Mouse (Mus musculus) neutrophil, adult 5-6 weeks (primary cell): ENCODE data around the gene Enam. TPM values are rescaled to one million over a fixed set of nuclear protein-coding genes. Genes with fewer than 3 reads are reported as not detected.
"Not testable (repeated sequence)": the region's sequence is repeated elsewhere in the genome, so short reads cannot be mapped to it uniquely, and the experiment has no call there.

Experiments
- ATAC-seq: fragments of 151-379, 151-347 bp; 2 replicates; pipeline ENCODE4 v1.8.0; 2017; ENCODE audit warnings: mild to moderate bottlenecking, moderate TSS enrichment; ENCODE audit not compliant: insufficient number of reproducible peaks, poor library complexity, low FRiP score, severe bottlenecking; ENCODE audit errors: extremely low read depth
- total RNA-seq: library from RNA; stranded (forward); fragments of 200-1000 nt; gene quantifications from 2 replicates; pipeline ENCODE4 v1.2.3, GENCODE M21; 2017

Gene Enam
- total RNA-seq: not detected in 2 replicates

DNA sequence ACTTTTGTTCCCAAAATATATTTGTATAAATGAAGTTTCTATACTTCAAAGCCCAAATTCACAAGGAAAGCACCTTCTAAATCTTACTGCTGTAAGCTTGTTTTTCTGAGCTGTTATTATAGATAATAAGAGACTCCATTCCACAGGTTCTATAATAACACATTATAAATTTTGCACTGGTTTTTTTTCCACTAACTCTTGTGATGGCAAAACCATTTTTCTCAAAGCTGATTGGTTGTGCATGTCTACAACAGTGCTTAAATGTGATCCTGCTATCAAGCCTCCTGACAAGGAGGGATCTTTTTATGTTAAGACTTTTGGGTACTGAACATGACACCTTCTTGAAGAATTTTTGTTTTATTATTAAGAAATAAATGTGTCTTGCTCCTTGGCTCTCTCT, at the start of gene Enam:
Gene Enam, plus strand, starts transcription at position 301 of the 400 bp plus-strand sequence.
- ATAC-seq: no peak

DNA sequence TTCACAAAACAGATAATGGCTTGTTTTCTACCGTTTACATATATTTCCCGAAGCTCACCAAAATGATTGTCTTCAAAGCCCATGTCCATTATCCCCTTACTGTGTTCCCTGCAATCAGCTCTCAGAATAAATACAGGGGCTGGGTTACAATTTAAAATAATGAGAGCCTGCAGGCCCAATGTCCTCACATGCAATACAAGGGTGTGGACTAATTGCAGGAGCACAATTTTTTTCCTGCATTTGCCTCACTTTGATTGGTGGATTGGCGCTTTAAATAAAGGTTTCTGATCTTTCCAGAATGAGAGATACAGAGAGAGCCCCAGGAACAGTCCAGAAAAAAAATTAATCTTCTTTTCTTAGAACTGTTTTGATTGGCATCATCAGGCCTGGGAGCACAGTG, 32.1 kb upstream of the Enam start, which contains the start of gene Ambn:
Gene Ambn, plus strand, starts transcription at position 301 of the 400 bp plus-strand sequence.
- ATAC-seq: no peak

DNA sequence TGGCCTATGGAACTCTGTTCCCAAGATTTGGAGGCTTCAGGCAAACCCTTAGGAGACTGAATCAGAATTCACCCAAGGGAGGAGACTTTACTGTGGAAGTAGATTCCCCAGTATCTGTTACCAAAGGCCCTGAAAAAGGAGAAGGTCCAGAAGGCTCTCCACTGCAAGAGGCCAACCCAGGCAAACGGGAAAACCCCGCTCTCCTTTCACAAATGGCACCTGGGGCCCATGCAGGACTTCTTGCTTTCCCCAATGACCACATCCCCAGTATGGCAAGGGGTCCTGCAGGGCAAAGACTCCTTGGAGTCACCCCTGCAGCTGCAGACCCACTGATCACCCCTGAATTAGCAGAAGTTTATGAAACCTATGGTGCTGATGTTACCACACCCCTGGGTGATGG, 20.3 kb upstream of the Enam start:
- no peak for ATAC-seq

DNA sequence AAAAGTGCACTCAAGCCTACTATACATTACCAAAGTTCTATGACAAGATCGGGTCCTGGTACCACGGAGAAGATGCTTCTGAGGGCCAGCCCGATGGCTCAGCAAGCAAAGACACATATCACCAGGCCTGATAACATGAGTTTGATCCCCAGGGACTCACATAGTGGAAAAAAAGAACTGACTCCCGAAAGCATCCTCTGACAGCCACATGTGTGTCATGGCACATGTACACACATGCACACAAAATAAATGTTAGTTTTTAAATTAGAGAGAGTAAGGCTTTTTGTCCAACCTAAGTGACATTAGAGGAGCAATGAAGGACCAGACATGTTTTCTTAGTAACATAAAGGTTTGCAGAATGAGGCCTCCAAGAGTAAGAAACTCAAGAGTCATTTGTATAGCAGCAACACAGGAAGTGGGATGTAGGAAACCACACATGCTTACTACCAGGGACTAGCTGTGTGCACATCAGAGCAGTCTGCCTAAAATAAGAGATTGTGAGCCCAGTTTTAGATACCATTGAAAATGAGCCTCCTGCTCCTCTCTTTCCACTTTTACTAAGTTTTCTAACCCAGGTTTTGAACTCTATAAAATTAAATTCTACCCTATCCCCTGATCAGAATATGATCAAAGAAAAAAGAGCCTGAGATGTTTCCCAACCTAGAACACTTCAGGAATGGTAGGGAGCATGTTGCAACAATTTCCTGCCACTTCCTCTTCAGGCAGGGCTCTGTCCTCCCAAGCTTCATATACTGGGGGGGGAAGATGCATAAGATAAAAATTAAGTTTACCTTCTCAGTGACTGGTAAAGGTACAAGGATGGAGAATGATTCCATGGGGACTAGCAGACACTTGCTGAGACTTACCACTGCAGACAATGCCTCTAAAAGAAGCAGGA, 18.7 kb upstream of the Enam start:
- ATAC-seq: no peak

DNA sequence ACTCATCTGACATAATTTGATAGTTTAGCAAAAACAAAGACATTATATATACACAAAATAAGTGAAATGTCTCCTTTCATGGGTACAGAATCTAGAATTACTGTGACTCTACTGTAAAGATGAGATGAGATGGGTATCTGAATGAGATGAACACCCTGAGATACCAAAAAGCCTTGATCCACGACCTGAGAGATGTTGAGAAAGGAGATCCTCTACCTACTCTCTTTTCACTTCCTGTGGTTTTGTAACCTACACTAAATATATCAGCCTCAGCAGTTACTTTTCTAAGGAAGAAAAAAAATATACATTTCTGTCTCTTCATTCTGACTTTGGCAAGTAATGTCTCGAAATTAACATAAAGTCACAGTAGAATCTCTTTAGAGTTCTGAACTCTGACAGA, 1.2 kb downstream of the Enam start:
- no peak for ATAC-seq

DNA sequence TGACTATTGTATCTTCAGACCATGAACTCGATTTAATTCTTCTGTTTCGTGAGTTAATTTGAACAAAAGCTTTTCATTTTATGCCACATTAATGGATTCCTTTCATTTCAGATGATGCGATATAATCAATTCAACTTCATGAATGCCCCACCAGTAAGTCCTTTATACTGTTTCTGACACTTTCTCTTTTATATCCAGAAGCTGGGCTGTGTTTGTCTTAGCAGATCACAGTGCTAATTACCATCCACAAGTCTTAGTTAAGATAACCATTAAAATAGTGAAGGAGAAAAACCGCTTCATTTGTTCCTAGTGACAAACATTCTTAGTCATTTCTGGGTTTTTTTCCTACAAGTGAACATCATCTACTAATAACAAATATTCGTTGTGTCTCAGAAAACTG, 3.3 kb downstream of the Enam start:
- ATAC-seq: no peak

DNA sequence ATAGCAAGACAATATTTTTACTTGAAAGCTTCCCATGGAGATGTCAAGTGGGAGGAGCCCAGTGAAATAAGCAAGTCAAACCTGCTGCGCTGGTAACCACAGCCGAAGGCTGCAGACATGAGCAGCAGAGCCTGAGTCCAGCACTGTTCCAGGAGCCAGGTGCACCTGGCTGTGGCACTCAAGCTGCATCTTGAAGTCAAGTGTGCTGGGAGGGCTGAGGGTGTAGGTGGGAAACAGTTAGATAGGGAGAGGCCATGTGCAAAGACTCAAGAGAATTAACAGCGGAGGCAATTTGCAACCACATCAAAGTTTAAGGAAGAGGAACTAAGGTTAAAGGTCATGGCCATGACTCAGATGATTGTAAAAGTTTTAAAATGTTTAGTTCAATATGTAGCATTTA, 12.0 kb downstream of the Enam start:
- no peak for ATAC-seq

DNA sequence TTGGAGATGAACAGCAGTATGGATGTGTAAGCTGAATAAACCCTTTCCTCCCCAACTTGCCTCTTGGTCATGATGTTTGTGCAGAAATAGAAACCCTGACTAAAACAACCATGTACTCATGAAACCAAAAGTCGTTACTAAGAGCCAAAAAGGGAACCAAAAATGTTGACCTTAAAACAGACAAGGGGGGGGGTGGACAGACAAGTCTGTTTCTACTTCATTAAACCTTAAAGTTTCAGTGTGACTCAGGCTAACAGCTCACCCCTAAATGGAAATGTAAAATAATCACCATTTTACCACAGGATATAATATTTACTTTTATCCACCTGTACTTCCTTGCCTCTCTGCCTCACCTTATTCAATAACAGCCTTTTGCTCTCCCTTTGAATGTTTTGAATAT, 20.8 kb downstream of the Enam start:
- peak; percentile 53; the same call in 1 of the 2 replicates for ATAC-seq

DNA sequence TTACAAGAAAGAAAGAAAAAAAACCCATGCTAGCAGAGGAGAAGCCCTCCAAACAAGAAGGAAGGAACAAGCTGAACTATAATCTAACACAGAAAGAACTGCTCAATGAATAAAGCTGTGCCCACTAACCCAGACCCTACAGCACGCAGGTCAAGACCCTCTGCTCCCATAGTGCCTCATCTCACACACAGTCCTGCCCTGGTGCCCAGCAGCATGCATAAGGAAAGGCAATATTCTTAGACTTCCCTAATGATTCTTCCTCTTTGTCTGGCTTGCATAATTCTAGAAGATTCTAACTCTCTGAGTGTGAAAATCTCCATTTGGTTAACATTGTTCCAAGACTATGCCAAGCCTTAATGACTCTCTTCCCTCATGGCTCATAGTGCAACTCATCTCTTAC, 21.2 kb downstream of the Enam start:
- no peak for ATAC-seq

DNA sequence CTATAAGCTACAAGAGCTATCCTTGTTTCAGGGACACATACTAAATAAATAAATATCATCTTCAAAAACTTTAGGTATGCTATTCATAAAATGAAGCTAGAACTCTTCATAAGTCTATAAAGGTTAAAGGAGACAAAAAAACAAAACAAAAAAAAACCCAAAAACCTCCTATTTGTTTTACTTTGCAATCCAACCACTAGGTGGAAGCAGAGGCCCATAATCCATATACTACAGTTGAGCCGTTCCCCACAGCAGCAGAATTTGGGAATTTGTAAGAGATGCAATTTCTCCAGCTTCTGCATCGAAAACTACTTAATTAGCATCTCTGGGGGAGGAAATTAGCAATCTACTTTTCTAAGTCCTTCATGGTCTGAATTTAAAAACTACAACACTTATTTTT, 31.5 kb downstream of the Enam start:
- ATAC-seq: peak; percentile 66; the same call in 1 of the 2 replicates

DNA sequence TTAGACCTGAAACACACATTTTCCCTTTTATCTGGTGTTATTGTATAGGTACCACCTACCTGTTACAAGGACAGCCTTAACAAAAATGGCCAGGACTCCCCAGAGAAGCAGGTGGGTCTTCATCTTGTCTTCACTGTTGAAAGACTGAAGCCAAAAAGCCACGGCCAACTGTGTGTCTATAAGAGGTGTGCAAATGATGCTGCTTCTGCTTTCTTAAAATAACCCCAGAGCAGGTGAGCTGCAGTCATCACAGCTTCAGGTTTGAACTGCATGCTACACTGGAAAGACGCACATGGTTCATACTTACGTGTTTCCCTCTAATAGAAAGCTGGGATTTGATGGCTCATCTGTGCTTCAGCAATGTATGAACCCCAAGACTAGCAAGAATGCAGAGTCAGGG, 39.9 kb downstream of the Enam start, which contains the start of gene Jchain:
Gene Jchain, minus strand, starts transcription at position 235 of the 400 bp plus-strand sequence.
- ATAC-seq: no peak

DNA sequence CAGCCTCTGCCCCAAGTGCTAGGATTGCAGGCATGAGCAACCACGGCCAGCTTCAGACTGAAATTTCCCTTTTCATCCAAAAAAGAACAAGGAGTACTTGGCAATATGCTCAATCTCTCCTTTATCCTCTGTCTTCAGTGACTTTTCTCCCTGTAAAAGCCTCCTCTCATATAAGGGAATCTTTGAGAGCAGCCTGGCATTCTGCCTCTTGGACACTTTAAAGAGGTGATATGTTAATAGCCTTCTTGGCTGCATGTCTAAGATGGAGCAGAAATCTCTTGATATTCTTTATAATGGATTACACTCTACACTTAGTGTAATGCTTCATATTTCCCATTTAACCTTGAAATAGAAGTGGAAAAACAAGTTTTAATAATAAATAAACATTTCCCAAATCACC, 43.1 kb downstream of the Enam start:
- ATAC-seq: no peak

DNA sequence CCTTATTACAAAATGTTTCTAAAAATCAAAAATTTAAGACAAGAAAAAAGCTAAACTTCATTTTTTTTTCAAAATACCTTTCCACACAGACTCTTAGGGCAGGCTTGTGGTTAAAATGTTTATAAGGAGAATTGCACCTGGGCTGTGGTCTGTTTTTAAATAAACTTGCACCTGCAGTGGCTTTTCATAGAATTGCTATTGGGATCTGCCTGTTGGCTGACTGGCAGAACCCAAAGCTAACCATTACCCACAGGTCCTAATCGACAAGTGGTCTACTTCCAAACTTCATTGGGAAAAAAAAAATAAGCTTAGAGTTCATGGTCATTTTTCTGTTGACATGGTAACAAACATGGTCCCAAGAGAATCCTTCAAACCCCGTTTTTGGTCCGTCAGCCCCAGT, 46.9 kb downstream of the Enam start:
- no peak for ATAC-seq

DNA sequence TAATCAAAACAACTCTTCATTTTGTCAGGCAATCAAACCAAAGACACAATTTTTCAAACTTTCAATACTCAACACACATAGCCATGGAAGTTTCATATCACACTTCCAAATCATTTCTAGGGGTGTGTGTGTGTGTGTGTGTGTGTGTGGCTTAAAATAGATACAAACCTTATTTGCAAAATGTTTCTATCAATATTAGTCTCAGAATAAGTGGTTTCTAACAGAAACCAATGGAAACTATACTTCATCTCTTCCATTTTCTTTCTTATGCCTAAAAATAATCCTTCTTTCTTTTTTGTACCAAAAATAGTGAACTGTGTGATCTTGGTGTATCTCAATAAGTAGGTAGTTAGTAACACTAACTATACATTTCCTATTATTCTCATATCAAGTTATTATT, 53.1 kb downstream of the Enam start:
- ATAC-seq: no peak

DNA sequence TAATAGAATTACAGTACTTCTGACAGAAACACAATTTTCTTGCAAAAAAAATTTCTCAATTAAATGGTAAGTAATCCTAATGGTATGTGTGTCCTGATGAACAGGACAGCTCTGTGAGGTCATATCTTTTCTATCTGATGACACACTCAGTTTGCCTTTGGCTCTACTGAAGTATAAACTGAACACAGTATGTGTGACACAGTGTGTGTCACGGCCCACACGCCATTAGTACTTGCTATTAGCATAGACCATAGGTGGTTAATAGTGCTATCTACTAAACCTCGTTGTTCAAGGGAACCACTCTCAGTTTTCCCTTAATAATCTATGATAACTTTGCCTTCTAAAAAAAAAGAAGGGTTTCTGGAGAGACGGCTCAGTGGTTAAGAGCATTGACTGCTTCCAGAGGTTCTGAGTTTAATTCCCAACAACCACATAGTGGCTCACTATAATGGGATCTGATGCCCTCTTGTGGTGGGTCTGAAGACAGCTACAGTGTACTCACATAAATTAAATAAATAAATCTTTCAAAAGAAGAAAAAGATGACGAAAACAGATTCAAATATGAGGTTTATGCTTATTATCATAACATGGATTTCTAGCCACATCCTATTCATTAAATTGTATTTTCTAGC, 55.0 kb downstream of the Enam start:
- no peak for ATAC-seq

DNA sequence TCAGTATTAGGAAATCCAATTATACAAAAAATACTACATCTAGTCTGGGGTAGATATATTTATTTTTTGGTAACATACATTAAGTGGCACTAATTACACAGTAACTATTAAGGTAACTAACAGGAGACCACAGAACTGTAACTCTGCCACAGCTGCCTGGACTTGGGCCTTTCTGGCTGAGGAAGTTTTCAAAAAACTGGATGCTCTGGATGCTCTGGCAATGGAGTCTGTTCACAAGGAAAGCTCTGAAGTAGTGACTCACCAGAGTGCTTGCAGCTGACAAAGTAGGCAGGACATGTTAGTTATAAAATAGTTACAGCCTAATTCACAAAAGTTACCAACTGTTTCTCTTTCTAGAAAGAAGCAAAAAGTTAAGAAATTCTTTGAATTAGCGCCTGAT, 56.6 kb downstream of the Enam start:
- not testable (repeated sequence) for ATAC-seq

DNA sequence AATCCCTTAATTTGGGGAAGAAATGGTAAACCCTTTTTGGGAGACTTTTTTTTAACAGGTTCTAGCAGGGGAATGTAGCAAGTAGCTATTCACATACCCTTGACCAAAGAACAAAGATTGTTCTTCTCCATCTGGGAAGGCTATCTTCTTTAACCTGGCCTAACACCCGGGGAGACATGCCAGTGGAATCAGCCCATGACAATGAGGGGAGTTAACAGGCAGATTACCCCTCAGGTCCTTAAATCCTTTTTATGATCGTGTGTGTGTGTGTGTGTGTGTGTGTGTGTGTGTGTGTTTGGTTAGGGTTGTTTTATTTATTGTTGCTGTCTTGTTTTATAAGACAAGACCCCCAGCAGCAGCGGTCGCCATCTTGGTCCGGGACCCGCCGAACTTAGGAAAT, 57.8 kb downstream of the Enam start:
- no peak for ATAC-seq

DNA sequence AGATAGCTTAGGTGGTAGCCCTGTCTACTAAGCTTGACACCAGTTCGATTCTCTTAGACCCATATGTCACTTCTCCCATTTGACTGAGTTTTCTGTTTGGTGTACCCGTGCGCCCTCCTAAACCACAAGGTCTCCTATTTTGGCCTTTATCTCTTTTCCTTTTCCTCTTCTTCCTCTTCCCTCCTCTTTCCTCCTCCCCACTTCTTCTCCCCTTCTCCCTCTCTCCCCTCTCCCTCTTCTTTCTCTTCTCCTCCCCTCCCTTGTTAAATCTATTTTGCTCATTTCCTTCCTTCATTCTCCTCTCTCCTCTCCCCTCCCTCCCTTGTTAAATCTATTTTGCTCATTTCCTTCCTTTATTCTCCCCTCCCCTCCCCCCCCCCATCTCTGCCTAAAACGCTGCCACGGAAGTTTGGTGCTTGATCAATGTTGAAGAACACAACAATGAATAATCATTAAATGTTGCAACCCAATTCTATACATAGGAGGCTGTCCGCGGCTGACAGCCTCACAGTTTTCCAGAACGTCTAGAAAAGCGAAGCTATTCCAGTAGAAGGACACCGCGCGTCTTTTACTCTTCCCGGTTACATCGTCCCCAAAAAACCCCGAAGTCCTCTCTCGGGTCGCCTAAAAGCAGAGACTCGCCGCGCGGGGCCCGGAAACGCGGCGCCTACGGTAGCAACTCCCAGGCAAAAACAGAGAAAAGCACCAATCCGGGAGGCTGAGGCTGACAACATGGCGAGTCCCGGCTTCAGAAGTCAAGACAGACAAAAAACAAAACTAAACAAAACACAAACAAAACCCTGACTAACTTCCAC, 65.7 kb downstream of the Enam start:
- no peak for ATAC-seq

DNA sequence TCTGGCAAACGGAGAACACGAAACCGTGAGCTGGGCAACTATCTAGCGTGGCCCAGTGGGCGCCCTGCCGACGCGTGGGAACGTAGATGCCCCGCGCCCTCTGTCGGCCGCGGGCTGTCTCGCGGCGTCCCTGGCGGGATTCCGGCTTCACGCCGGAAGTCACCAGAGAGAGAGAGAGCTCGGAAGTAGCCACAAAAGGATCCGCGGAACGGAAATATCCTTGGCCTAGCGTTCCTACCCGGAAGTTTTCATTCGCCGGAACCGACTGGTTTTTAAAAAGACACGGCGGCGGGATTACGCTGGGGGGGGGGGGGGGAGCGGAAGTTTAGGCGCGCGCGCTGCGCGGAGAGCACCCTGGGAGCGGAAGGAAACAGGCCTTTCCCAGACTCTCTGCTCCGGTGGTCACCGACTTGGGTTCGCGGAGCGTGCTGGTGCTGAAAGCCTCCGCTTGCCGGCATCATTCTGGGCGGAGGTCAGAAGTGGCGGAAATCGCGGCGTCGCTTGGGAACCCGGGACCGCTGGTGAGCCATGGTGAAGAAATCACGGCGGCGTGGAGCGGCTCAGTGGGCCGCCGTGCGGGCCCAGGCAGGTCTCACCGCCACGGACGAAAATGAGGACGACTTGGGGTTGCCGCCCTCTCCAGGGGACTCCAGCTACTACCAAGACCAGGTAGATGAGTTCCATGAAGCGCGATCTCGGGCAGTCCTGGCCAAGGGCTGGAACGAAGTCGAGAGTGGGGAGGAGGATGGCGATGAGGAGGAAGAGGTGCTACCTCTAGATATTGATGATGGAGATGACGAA, 66.5 kb downstream of the Enam start, which contains the start of gene Utp3:
Gene Utp3, plus strand, starts transcription at position 377 of the 801 bp plus-strand sequence.
- peak; percentile 93 for ATAC-seq
